Mouse (Mus musculus): ENCODE data around the gene Ino80b. TPM values are rescaled to one million over a fixed set of nuclear protein-coding genes. Genes with fewer than 3 reads are reported as not detected.
A peak's percentile ranks its signal among the peaks of the same experiment; 100 is the strongest.

Gene Ino80b
- total RNA-seq, 2 experiments from 2014 or later = 14.5 to 16.0 TPM

- intact Hi-C loops (cut with DNase I) = no loop called here
- no peak for DNase-seq
These were observed 17.0 kb upstream of the Ino80b start for GRCm38 (mm10) chr6:83142211-83142731.

- no peak for DNase-seq
- intact Hi-C loops (cut with DNase I) = no loop called here
These were observed 16.4 kb upstream of the Ino80b start for GRCm38 (mm10) chr6:83141636-83142035.

- intact Hi-C loops (cut with DNase I) = no loop called here
These were observed 14.8 kb upstream of the Ino80b start for GRCm38 (mm10) chr6:83140044-83140443.

GRCm38 (mm10) chr6:83138056-83138455, 12.8 kb upstream of the Ino80b start:
- intact Hi-C loops (cut with DNase I) = no loop called here
- no peak for DNase-seq

More at GRCm38 (mm10) chr6:83140044-83140443, 14.8 kb upstream of the Ino80b start:
- no peak for DNase-seq

- intact Hi-C loops (cut with DNase I) = no loop called here
- peak in 1 of 2 experiments; percentile 86 for DNase-seq
These were observed 12.3 kb upstream of the Ino80b start for GRCm38 (mm10) chr6:83137576-83137950.

- intact Hi-C loops (cut with DNase I) = no loop called here
- DNase-seq = peak; percentile 69 to 89
These were observed 11.8 kb upstream of the Ino80b start for GRCm38 (mm10) chr6:83136881-83137575.

GRCm38 (mm10) chr6:83136291-83136880, 11.2 kb upstream of the Ino80b start:
- intact Hi-C loops (cut with DNase I) = no loop called here
- no peak for DNase-seq

- peak; percentile 42 to 47 for DNase-seq
- intact Hi-C loops (cut with DNase I) = no loop called here
These were observed 10.4 kb upstream of the Ino80b start for GRCm38 (mm10) chr6:83135571-83136161.

- no peak for DNase-seq
- intact Hi-C loops (cut with DNase I) = no loop called here
These were observed 9.8 kb upstream of the Ino80b start, which contains the start of gene Rtkn for GRCm38 (mm10) chr6:83134951-83135513. TSS of gene Rtkn (plus strand) at chr6:83135463.

- no peak for DNase-seq
- intact Hi-C loops (cut with DNase I) = no loop called here
These were observed 9.0 kb upstream of the Ino80b start for GRCm38 (mm10) chr6:83134226-83134625.

GRCm38 (mm10) chr6:83132176-83132919, 7.1 kb upstream of the Ino80b start:
- DNase-seq = no peak
- intact Hi-C loops (cut with DNase I) = no loop called here

GRCm38 (mm10) chr6:83131469-83132034, 6.3 kb upstream of the Ino80b start:
- DNase-seq = no peak
- intact Hi-C loops (cut with DNase I) = no loop called here

GRCm38 (mm10) chr6:83127419-83127818, 2.2 kb upstream of the Ino80b start:
- no peak for DNase-seq
- intact Hi-C loops (cut with DNase I) = no loop called here

- peak; percentile 88 to 92 for DNase-seq
These were observed 349 bp downstream of the Ino80b start for GRCm38 (mm10) chr6:83124851-83125312.

GRCm38 (mm10) chr6:83122961-83123360, 2.3 kb downstream of the Ino80b start:
- no peak for DNase-seq
- intact Hi-C loops (cut with DNase I) = no loop called here

More at GRCm38 (mm10) chr6:83124851-83125312, 349 bp downstream of the Ino80b start:
- intact Hi-C loops (cut with DNase I) = no loop called here

GRCm38 (mm10) chr6:83121863-83122710, 3.1 kb downstream of the Ino80b start:
- DNase-seq = no peak
- intact Hi-C loops (cut with DNase I) = no loop called here

- intact Hi-C loops (cut with DNase I) = no loop called here
- peak; percentile 88 to 93 for DNase-seq
These were observed 4.0 kb downstream of the Ino80b start, which contains the start of gene Wbp1 for GRCm38 (mm10) chr6:83120930-83121862. TSS of gene Wbp1 (minus strand) at chr6:83121559.

- no peak for DNase-seq
- intact Hi-C loops (cut with DNase I) = no loop called here
These were observed 5.5 kb downstream of the Ino80b start for GRCm38 (mm10) chr6:83119734-83120051.
